8 mouse cellular contexts compared by ENCODE assay signal in the genomic region with DNA sequence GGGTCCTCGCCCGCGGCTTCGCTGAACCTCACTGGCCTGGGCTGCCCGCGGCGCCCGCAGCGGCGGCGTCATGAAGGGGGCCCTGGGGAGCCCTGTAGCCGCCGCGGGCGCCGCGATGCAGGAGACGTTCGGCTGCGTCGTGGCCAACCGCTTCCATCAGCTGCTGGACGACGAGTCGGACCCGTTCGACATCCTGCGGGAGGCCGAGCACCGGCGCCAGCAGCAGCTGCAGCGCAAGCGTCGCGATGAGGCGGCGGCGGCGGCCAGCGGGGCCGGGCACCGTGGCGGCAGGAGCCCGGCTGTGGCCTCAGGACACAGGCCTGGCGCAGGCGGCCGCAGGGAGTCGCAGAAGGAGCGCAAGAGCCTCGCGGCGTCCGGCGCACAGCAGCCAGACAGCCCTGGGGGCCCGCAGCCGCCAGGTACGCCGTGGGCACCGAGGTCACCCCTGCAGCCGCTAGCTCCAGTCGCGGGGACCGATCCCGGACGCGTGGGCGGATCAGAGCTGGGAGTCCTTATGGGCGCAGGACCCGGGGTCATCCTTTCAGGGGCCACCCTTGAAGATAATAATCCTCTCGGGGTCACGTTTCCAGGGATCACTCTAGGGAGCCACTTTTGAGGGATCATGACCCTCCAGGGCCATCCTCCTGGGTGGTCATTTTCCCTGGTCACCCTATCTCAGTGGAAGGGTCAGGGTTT. TPM values are rescaled to one million over a fixed set of nuclear protein-coding genes. Genes with fewer than 3 reads are reported as not detected.
DNase-seq lines count a peak whose midpoint lies in the region; ATAC-seq lines count a peak whose summit lies in the region.

No protein-coding gene starts in this region.

- peaks cover 20% of the 10 kb centered on the region; the same call in 1 of the 2 replicates for H3K27me3 ChIP-seq in kidney, embryonic 15.5 days
- H3K27me3 ChIP-seq in erythroblast, embryonic 14.5 days (ENCODE audit: control insufficient read depth) = peaks cover 72% of the 10 kb centered on the region
- H3K27me3 ChIP-seq in hindbrain, embryonic 15.5 days = 0 out of 2 replicates have a peak, but pooled peaks cover 3% of the 10 kb centered on the region

- H3K4me2 ChIP-seq in kidney, embryonic 15.5 days = peak overlapping the region; percentile 95
- peak overlapping the region; percentile 96 for H3K4me2 ChIP-seq in hindbrain, embryonic 15.5 days

- H3K9ac ChIP-seq in kidney, embryonic 15.5 days = peak overlapping the region; percentile 71
- peak overlapping the region; percentile 84 for H3K9ac ChIP-seq in hindbrain, embryonic 15.5 days

- no peak for DNase-seq in kidney, postnatal 36 days
- peak; percentile 67 for DNase-seq in MN1 (ENCODE audit: low spot score)
- DNase-seq in testis, postnatal 14 days (ENCODE audit: low spot score) = peak; percentile 48
- DNase-seq in retina, embryonic 14.5 days (ENCODE audit: low spot score) = no peak

- H3K36me3 ChIP-seq in kidney, embryonic 15.5 days = peaks cover 17% of the 10 kb centered on the region; the same call in 1 of the 2 replicates
- no peaks in the 10 kb centered on the region for H3K36me3 ChIP-seq in erythroblast, embryonic 14.5 days (ENCODE audit: control insufficient read depth)
- H3K36me3 ChIP-seq in hindbrain, embryonic 15.5 days = peaks cover 6% of the 10 kb centered on the region

- ATAC-seq in kidney, embryonic 15.5 days (replicated peaks; ENCODE audit: low FRiP score) = peak; percentile 77
- ATAC-seq in hindbrain, embryonic 15.5 days (ENCODE audit: low FRiP score, low read depth) = no peak
- peak; percentile 17 for ATAC-seq in megakaryocyte progenitor cell, adult 5-6 weeks (replicated peaks; ENCODE audit: poor library complexity)

- H3K9me3 ChIP-seq in kidney, embryonic 15.5 days (replicated peaks) = peaks cover 6% of the 10 kb centered on the region; the same call in 1 of the 2 replicates
- no peaks in the 10 kb centered on the region for H3K9me3 ChIP-seq in erythroblast, embryonic 14.5 days (ENCODE audit: control insufficient read depth, low read length)
- H3K9me3 ChIP-seq in hindbrain, embryonic 15.5 days = peaks cover 5% of the 10 kb centered on the region; the same call in 1 of the 2 replicates

- H3K4me1 ChIP-seq in kidney, embryonic 15.5 days = peaks cover 17% of the 10 kb centered on the region
- peaks cover 28% of the 10 kb centered on the region for H3K4me1 ChIP-seq in erythroblast, embryonic 14.5 days (ENCODE audit: control insufficient read depth)
- peaks cover 13% of the 10 kb centered on the region for H3K4me1 ChIP-seq in hindbrain, embryonic 15.5 days (replicated peaks)

- H3K27ac ChIP-seq in kidney, embryonic 15.5 days = peak overlapping the region; percentile 88
- H3K27ac ChIP-seq in hindbrain, embryonic 15.5 days (replicated peaks) = peak overlapping the region; percentile 85

- peak overlapping the region; percentile 71 for H3K4me3 ChIP-seq in kidney, embryonic 15.5 days (replicated peaks)
- peak overlapping the region; percentile 80 for H3K4me3 ChIP-seq in erythroblast, embryonic 14.5 days (replicated peaks)
- peak overlapping the region; percentile 83 for H3K4me3 ChIP-seq in hindbrain, embryonic 15.5 days

- under 1% methylated on average over 71 of the region's 71 CpGs for WGBS in kidney, embryonic 15.5 days
- WGBS in hindbrain, embryonic 15.5 days = 0% methylated on average over 67 of the region's 71 CpGs

RNA-seq across cellular contexts. Expression of gene Habp4, which starts 0.4 kb away (rescaled TPM):
- polyA plus RNA-seq in kidney, embryonic 15.5 days (2015; fragmentation: Nextera tagmentation; extraction: Ambion mirVana) = 26.1 and 27.1 TPM in 2 replicates
- polyA plus RNA-seq in erythroblast, embryonic 14.5 days (2012) = 1.4 and 1.5 TPM in 2 replicates
- polyA plus RNA-seq in hindbrain, embryonic 15.5 days (2015; fragmentation: Nextera tagmentation; extraction: Ambion mirVana) = 47.7 and 48.0 TPM in 2 replicates
- 3.4 and 3.9 TPM in 2 replicates for total RNA-seq in megakaryocyte progenitor cell, adult 5-6 weeks (2015)
- total RNA-seq in megakaryocyte progenitor cell, adult 5-6 weeks (2017) = 2.4 TPM in 2 replicates

RNA-seq across cellular contexts. Expression of gene Zfp367, which starts 9.1 kb away (rescaled TPM):
- polyA plus RNA-seq in kidney, embryonic 15.5 days (2015; fragmentation: Nextera tagmentation; extraction: Ambion mirVana) = 17.1 and 17.6 TPM in 2 replicates
- polyA plus RNA-seq in erythroblast, embryonic 14.5 days (2012) = 1.6 and 2.3 TPM in 2 replicates
- 6.4 and 7.7 TPM in 2 replicates for polyA plus RNA-seq in hindbrain, embryonic 15.5 days (2015; fragmentation: Nextera tagmentation; extraction: Ambion mirVana)
- 42.8 and 49.3 TPM in 2 replicates for total RNA-seq in megakaryocyte progenitor cell, adult 5-6 weeks (2015)
- total RNA-seq in megakaryocyte progenitor cell, adult 5-6 weeks (2017) = 41.9 and 52.3 TPM in 2 replicates

RNA-seq across cellular contexts. Expression of gene Slc35d2, which starts 32.9 kb away (rescaled TPM):
- 3.9 and 4.7 TPM in 2 replicates for polyA plus RNA-seq in kidney, embryonic 15.5 days (2015; fragmentation: Nextera tagmentation; extraction: Ambion mirVana)
- 0.18 and 0.41 TPM in 2 replicates for polyA plus RNA-seq in erythroblast, embryonic 14.5 days (2012)
- 1.2 and 2.1 TPM in 2 replicates for polyA plus RNA-seq in hindbrain, embryonic 15.5 days (2015; fragmentation: Nextera tagmentation; extraction: Ambion mirVana)
- 3.5 and 5.4 TPM in 2 replicates for total RNA-seq in megakaryocyte progenitor cell, adult 5-6 weeks (2015)
- 4.3 and 5.4 TPM in 2 replicates for total RNA-seq in megakaryocyte progenitor cell, adult 5-6 weeks (2017)

Comparison
In these comparisons a context has a peak if more than half of its experiments do, and no peak if none do; other contexts are left out.
1. DNase-seq: peak in MN1 (single experiment) and testis, postnatal 14 days (single experiment); none in kidney, postnatal 36 days (0 of 2) and retina, embryonic 14.5 days (single experiment).
2. RNA of gene Habp4, which starts 0.4 kb away (polyA plus RNA-seq): 47.7 to 48.0 TPM in hindbrain, embryonic 15.5 days and 26.1 to 27.1 TPM in kidney, embryonic 15.5 days; 1.4 to 1.5 TPM in erythroblast, embryonic 14.5 days; every median in the first group is over 10 times any median in the second.
3. Peak in every context shown above with its lines, with median percentiles within 50 percentile points of each other: H3K4me3 ChIP-seq.